Mouse (Mus musculus) neural tube, embryonic 15.5 days (tissue): ENCODE results near the gene Nrxn1. TPM values are rescaled to one million over a fixed set of nuclear protein-coding genes. Genes with fewer than 3 reads are reported as not detected.
A peak's percentile ranks its signal among the peaks of the same experiment; 100 is the strongest.

Source experiments
- ATAC-seq: fragments of 200-750 bp; cut with Nextera tagmentation; 2 replicates; pipeline ENCODE4 v1.8.0; 2017; ENCODE audit warnings: mild to moderate bottlenecking, moderate TSS enrichment, moderate library complexity; ENCODE audit not compliant: low FRiP score
- H3K27ac ChIP-seq: fragments of 300-500 bp; sonication (generic); replicated peaks from 2 replicates; pipeline ENCODE4 v1.5.1; 2015; ENCODE audit warnings: mild to moderate bottlenecking, inconsistent platforms
- H3K27me3 ChIP-seq: fragments of 300-500 bp; sonication (generic); replicated peaks from 2 replicates; pipeline ENCODE4 v1.6.1; 2015; ENCODE audit warnings: inconsistent platforms
- H3K36me3 ChIP-seq: fragments of 300-500 bp; sonication (generic); 2 replicates; pipeline ENCODE4 v1.6.1; 2015; ENCODE audit warnings: inconsistent platforms
- H3K4me1 ChIP-seq: fragments of 300-500 bp; sonication (generic); 2 replicates; pipeline ENCODE4 v1.6.1; 2015; ENCODE audit warnings: inconsistent platforms
- H3K4me2 ChIP-seq: fragments of 300-500 bp; sonication (generic); 2 replicates; pipeline ENCODE4 v1.6.1; 2015; ENCODE audit warnings: inconsistent platforms, mild to moderate bottlenecking, moderate library complexity
- H3K4me3 ChIP-seq: fragments of 300-500 bp; sonication (generic); replicated peaks from 2 replicates; pipeline ENCODE4 v1.5.1; 2015; ENCODE audit warnings: mild to moderate bottlenecking, inconsistent platforms
- H3K9ac ChIP-seq: fragments of 300-500 bp; sonication (generic); replicated peaks from 2 replicates; pipeline ENCODE4 v1.6.1; 2015; ENCODE audit warnings: mild to moderate bottlenecking, inconsistent platforms
- H3K9me3 ChIP-seq: fragments of 300-500 bp; sonication (generic); replicated peaks from 2 replicates; pipeline ENCODE4 v1.6.1; 2016; ENCODE audit warnings: inconsistent platforms
- WGBS: fragments of 180-500 bp; shearing (Covaris S2); methylation state at CpG from one replicate; pipeline ENCODE4 v1.1.7; 2015; ENCODE audit warnings: mixed read lengths; 5-methylcytosine and 5-hydroxymethylcytosine counted together
- polyA plus RNA-seq: library from polyadenylated mRNA; unstranded; fragments of >200 nt; fragmentation: Nextera tagmentation; extraction: Ambion mirVana; gene quantifications from 2 replicates; pipeline ENCODE4 v1.2.1, GENCODE M21; 2015

Gene Nrxn1
- polyA plus RNA-seq = 222 and 245 TPM in 2 replicates

GRCm38 (mm10) chr17:91093042-91093080 lies at the start of gene Nrxn1:
Gene Nrxn1 (minus strand): TSS chr17:91093071.
- Histone ChIP-seq H3K9me3 (peaks cover 4% of the 10 kb centered on the region), H3K4me3 (peak within 1 kb of the TSS; percentile 62), H3K9ac (peak within 1 kb of the TSS; percentile 69), H3K4me1 (peaks cover 14% of the 10 kb centered on the region), H3K27me3 (no peaks in the 10 kb centered on the region), H3K4me2 (peak within 1 kb of the TSS; percentile 62), H3K36me3 (peaks cover 14% of the 10 kb centered on the region), H3K27ac (peak within 1 kb of the TSS; percentile 95)
- ATAC-seq = no peak
- WGBS = 0% methylated on average over 1 of the region's 1 CpGs

DNA sequence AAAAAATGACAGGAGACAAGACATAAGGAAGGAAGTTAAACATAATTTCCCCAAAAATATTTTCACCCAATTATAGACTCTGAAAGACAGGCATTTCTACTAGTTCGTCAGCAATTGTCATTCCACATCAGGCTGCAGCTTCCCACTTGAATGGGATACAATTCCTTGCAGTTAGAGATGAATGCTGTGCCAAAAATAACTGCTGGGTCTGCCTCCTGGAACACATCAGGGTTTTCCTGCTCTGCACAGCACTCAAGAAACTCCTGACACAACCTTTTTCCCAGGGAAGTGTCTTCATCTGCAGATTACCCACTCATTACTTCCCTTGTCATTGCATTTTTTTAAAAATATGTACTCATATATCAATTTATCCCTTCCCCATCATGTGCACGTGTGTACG lies 44.0 kb upstream of the Nrxn1 start:
- no peaks in the 10 kb centered on the region for H3K36me3 ChIP-seq
- no peak overlapping the region for H3K27ac ChIP-seq
- no peak overlapping the region for H3K9ac ChIP-seq
- ATAC-seq = no peak
- no peaks in the 10 kb centered on the region for H3K9me3 ChIP-seq
- WGBS = 77% methylated on average over 3 of the region's 3 CpGs
- no peaks in the 10 kb centered on the region for H3K27me3 ChIP-seq
- H3K4me3 ChIP-seq = no peak overlapping the region
- H3K4me2 ChIP-seq = no peak overlapping the region
- no peaks in the 10 kb centered on the region for H3K4me1 ChIP-seq

DNA sequence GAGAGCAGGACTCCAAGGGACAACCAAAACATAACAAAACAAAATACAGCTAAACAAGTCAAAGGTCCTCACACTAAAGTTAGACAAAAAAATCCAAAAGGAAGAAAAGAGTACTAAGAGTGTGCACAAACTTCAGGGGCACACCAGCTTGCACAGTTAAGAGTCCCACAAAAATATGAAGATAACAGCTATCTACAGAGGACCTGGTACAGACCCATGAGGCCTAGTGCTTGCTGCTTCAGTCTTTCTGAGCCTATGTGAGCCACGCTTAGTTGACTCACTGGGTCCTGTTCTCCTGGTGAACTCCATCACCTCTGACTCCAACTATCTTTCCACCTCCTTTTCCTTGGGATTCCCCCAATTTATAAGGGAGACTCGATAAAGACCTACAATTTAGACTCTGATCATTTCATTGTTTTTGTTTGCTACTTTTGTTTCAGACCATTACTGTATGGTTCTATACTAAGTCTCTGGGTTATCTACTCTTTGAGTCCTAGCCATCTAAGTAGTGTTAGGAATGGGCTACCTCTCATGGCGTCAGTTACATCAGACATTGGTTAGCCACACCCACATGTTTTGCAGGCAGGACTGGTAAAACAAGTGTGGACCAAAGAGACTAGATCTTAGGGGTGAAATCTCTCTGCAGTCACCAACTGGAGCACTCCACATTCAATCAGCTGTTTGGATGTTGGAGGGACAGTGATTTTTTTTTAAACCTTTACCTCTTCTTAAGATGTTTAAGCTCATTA lies 20.2 kb upstream of the Nrxn1 start:
- Histone ChIP-seq H3K27me3 (no peaks in the 10 kb centered on the region), H3K4me1 (no peaks in the 10 kb centered on the region), H3K9me3 (no peaks in the 10 kb centered on the region), H3K27ac (no peak overlapping the region), H3K36me3 (no peaks in the 10 kb centered on the region), H3K4me3 (no peak overlapping the region), H3K4me2 (no peak overlapping the region), H3K9ac (no peak overlapping the region)
- WGBS = 85% methylated on average over 3 of the region's 3 CpGs
- ATAC-seq = no peak

- no peaks in the 10 kb centered on the region for H3K9me3 ChIP-seq
- no peaks in the 10 kb centered on the region for H3K4me1 ChIP-seq
- no peaks in the 10 kb centered on the region for H3K27me3 ChIP-seq
- no peak overlapping the region for H3K4me2 ChIP-seq
- no peak for ATAC-seq
- H3K9ac ChIP-seq = no peak overlapping the region
- no peak overlapping the region for H3K27ac ChIP-seq
- WGBS = 80% methylated on average over 1 of the region's 1 CpGs
- no peaks in the 10 kb centered on the region for H3K36me3 ChIP-seq
- no peak overlapping the region for H3K4me3 ChIP-seq
These were observed 19.2 kb upstream of the Nrxn1 start for GRCm38 (mm10) chr17:91112085-91112484.

- H3K9ac ChIP-seq = peak overlapping the region; percentile 69
- WGBS = 14% methylated on average over 12 of the region's 12 CpGs
- peak; percentile 91 for ATAC-seq
These were observed 407 bp upstream of the Nrxn1 start for GRCm38 (mm10) chr17:91093081-91093875.

DNA sequence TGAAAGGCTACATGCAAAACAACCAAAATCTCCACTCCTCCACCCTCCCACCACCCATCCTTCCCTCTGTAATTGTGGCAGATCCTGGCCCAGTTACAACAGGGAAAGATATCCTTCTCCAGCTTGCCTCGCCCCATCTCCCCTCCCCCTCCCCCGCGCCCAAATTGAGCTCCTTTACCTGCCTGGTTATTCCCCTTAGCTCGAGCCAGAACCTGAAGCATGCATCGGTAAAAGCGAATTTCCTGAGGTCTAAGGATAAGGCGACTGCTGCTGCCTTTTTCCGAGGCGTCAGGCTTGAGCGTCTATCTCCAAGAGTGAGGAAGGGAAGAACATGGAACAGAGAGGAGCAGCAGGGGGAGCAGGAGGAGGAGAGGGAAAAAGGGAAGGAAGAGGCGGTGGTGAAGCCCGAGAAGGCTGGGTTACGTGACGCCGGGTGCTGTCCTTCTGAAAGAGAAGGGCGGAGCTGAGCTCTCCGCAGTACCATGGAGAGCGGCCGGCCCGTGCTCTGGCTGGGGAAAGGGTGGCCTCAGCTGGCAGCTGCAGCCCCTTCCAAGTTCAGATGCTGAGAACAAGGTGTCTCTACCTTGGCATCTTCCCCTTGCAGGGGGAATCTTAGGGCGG lies 340 bp downstream of the Nrxn1 start:
- H3K4me1 ChIP-seq = peaks cover 18% of the 10 kb centered on the region
- H3K36me3 ChIP-seq = peaks cover 18% of the 10 kb centered on the region
- H3K27ac ChIP-seq = peak overlapping the region; percentile 95
- H3K9me3 ChIP-seq = peaks cover 5% of the 10 kb centered on the region
- peak overlapping the region; percentile 62 for H3K4me3 ChIP-seq
- peak overlapping the region; percentile 69 for H3K9ac ChIP-seq
- H3K4me2 ChIP-seq = peak overlapping the region; percentile 62
- H3K27me3 ChIP-seq = no peaks in the 10 kb centered on the region
- 2% methylated on average over 21 of the region's 21 CpGs for whole genome bisulfite sequencing
- peak; percentile 93 for ATAC-seq

More at GRCm38 (mm10) chr17:91093081-91093875, 407 bp upstream of the Nrxn1 start:
- peaks cover under 1% of the 10 kb centered on the region; the same call in 1 of the 2 replicates for H3K9me3 ChIP-seq
- peak overlapping the region; percentile 95 for H3K27ac ChIP-seq
- H3K4me3 ChIP-seq = peak overlapping the region; percentile 62
- H3K4me2 ChIP-seq = peak overlapping the region; percentile 62
- H3K27me3 ChIP-seq = no peaks in the 10 kb centered on the region
- peaks cover 10% of the 10 kb centered on the region for H3K36me3 ChIP-seq
- H3K4me1 ChIP-seq = peaks cover 10% of the 10 kb centered on the region

- 40% methylated on average over 1 of the region's 1 CpGs for WGBS
- peaks cover 24% of the 10 kb centered on the region for H3K4me1 ChIP-seq
These were observed 2.2 kb downstream of the Nrxn1 start for GRCm38 (mm10) chr17:91090631-91091030.

DNA sequence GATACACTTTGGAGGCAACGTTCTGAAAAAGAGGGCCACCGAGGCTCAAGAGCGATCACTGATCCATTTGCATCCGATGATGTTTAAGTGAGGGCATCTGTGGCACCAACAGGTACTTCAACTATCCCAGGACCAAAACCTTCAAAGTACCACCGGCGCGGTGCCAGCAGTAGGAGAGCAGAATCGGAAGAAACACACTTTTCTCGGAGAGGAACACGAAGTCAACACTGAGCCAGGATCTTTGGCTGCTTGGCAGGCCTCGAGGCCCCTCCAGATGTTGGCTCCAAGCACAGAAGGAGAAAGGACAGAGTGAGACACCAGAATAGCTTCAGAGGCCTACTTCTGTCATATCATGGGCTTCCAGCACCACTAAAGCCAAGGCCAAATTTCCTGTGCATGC lies 3.9 kb downstream of the Nrxn1 start:
- Histone ChIP-seq H3K4me3 (no peak overlapping the region), H3K4me2 (peak overlapping the region; percentile 17; the same call in 1 of the 2 replicates), H3K4me1 (peaks cover 24% of the 10 kb centered on the region), H3K9ac (no peak overlapping the region), H3K27ac (no peak overlapping the region), H3K9me3 (peaks cover 5% of the 10 kb centered on the region), H3K27me3 (no peaks in the 10 kb centered on the region), H3K36me3 (peaks cover 20% of the 10 kb centered on the region)
- WGBS = 89% methylated on average over 11 of the region's 11 CpGs
- ATAC-seq = no peak

More at GRCm38 (mm10) chr17:91090631-91091030, 2.2 kb downstream of the Nrxn1 start:
- peak overlapping the region; percentile 41 for H3K4me3 ChIP-seq
- H3K27ac ChIP-seq = peak overlapping the region; percentile 39
- no peak for ATAC-seq
- no peaks in the 10 kb centered on the region for H3K27me3 ChIP-seq
- peaks cover 5% of the 10 kb centered on the region for H3K9me3 ChIP-seq
- H3K4me2 ChIP-seq = peak overlapping the region; percentile 62
- peaks cover 20% of the 10 kb centered on the region for H3K36me3 ChIP-seq
- H3K9ac ChIP-seq = peak overlapping the region; percentile 43

DNA sequence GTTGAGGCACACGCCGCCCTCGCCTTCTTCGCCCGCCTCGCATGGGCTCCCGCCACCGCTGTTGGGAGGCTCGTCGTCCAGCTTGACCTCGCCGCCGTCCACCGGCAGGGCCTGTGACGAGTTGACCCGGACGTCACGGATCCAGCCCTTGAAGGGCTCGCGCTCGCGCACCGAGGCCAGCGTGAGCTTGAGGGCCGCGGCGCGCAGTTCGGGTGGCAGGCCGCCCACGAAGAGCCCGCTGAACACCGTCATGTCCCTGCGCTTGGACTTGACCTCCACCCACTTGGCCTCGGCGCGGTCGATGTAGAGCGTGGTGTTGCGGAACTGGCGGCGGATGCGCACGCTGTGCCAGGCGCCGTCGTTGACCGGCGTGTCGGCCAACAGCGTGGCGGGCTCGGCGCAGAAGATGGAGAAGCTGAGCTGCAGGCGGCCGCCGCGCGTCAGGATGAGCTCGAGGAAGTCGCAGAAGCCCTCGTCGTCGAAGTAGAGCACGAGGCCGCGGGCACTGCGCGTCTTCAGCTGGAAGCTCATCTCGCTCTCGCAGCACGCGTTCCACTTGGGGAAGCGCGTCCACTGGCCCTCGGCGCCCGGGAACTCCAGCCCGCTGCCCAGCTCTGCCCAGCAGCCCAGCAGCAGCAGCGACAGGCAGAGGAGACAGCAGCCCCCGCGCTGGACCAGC lies 4.7 kb downstream of the Nrxn1 start:
- ATAC-seq = no peak
- H3K9ac ChIP-seq = no peak overlapping the region
- 75% methylated on average over 82 of the region's 82 CpGs for WGBS
- H3K4me2 ChIP-seq = peak overlapping the region; percentile 50
- H3K4me1 ChIP-seq = peaks cover 24% of the 10 kb centered on the region
- H3K27me3 ChIP-seq = no peaks in the 10 kb centered on the region
- H3K9me3 ChIP-seq = peaks cover 5% of the 10 kb centered on the region
- peaks cover 20% of the 10 kb centered on the region for H3K36me3 ChIP-seq
- no peak overlapping the region for H3K27ac ChIP-seq
- peak overlapping the region; percentile 20; the same call in 1 of the 2 replicates for H3K4me3 ChIP-seq

DNA sequence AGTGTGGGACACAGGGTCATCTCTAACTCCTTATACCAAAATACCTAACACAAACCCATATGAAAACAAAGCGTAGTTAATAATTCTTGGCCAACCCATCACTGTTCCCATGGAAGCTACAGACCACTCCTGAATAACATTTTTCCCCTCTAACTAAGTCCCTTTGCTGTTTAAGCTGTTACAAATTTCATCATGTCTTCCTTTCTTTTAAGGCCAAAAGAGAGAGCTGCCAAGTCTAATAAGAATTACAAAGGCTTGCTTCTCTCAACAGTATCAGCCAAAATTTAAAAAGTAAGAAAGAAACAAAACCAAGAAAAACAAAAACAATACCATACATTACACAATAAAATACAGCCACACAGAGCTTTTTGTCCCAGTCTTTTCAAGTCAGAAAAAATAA lies 6.5 kb downstream of the Nrxn1 start:
- Histone ChIP-seq H3K36me3 (peaks cover 20% of the 10 kb centered on the region), H3K27me3 (no peaks in the 10 kb centered on the region), H3K27ac (no peak overlapping the region), H3K4me3 (peak overlapping the region; percentile 20), H3K9me3 (peaks cover 5% of the 10 kb centered on the region), H3K4me2 (peak overlapping the region; percentile 50), H3K4me1 (peaks cover 26% of the 10 kb centered on the region), H3K9ac (no peak overlapping the region)
- WGBS = 88% methylated on average over 1 of the region's 1 CpGs
- no peak for ATAC-seq

DNA sequence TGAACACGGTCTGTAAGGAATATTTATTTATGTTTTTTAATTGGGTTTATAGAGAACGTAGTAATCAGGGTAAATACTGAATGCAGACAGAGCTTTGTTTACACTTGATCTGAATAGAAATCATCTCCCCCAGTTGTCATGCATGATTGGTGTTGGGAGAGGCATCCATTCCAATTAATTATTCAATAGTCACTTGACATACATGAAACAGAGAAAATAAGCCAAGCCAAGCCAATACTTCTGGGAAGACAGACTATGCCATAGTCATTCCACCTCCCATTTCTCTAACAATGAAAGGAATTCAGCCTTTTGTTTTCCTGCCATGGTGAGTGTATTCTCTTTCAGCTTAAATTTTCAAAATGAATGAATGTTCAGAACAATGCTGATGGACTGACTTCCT lies 7.5 kb downstream of the Nrxn1 start:
- no peaks in the 10 kb centered on the region for H3K27me3 ChIP-seq
- no peak for ATAC-seq
- peaks cover 20% of the 10 kb centered on the region for H3K36me3 ChIP-seq
- H3K4me3 ChIP-seq = peak overlapping the region; percentile 19; the same call in 1 of the 2 replicates
- H3K9me3 ChIP-seq = peaks cover 5% of the 10 kb centered on the region
- WGBS = 53% methylated on average over 2 of the region's 2 CpGs
- no peak overlapping the region for H3K9ac ChIP-seq
- peaks cover 26% of the 10 kb centered on the region for H3K4me1 ChIP-seq
- 0 out of 2 replicates have a peak overlapping the region, but pooled peaks have one; percentile 13 for H3K27ac ChIP-seq
- H3K4me2 ChIP-seq = peak overlapping the region; percentile 49
